Mouse (Mus musculus): ENCODE data around the gene Sp2. TPM values are rescaled to one million over a fixed set of nuclear protein-coding genes. Genes with fewer than 3 reads are reported as not detected.

Sp2 gene
- polyA plus RNA-seq, 1 experiment: 26.3 TPM

- peaks cover 2% of the 10 kb centered on the region; the same call in 1 of the 2 replicates for H3K4me1 ChIP-seq (ENCODE audit: control insufficient read depth, insufficient read depth, low read length)
- no peak overlapping the region for H3K4me3 ChIP-seq (replicated peaks; ENCODE audit: extremely low read depth, low read depth, low read length)
- 94% methylated on average over 12 of the region's 12 CpGs for WGBS
- TF ChIP-seq CTCF (IDR thresholded peaks at IDR 0.05; ENCODE audit: insufficient read depth, low read length) (no peak), POLR2A (IDR thresholded peaks at IDR 0.05; ENCODE audit: borderline replicate concordance, extremely low read depth, low read depth, low read length) (no peak)
- DNase-seq: no peak
Measured at GRCm38 (mm10) chr11:96908594-96908993, 74.2 kb downstream of the Sp2 start.

DNA sequence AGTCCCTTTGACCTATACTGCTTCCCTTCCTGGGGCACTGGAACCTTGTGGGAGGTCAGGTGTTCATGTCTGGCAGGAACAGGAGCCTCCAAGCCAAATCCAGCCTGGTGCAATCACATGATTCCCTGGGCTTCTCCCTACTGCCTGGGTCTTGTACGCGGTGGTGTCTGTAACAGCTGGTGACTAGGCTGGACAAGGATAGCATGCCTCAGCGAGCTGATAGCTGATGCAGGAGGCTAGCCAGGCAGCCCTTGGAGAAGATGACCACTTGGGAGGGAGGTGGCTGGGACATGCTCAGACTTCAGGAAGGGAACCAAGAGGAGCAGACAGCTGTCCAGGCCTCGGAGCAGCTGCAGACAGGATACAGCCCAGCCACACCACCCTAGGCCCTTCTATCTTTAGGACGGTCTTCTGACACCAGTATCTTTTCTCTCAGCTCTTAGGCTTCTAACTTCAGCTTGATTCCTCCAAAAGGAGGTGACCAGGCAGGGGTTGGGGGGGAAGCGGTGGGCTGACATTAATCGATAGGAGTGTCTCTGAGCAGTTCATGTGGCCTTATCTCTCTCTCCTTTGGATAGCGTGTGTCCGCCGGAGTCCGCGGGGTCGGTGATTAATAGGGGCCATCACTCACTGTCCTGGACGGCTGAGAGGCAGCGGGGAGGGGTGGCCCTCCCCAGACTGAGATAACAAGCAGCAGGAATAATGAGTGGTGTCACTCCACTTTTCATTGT, 76.2 kb downstream of the Sp2 start:
- whole genome bisulfite sequencing: 45% methylated on average over 15 of the region's 15 CpGs
- Histone ChIP-seq H3K4me3 (replicated peaks; ENCODE audit: extremely low read depth, low read depth, low read length) (no peak overlapping the region), H3K4me1 (ENCODE audit: control insufficient read depth, insufficient read depth, low read length) (peaks cover 2% of the 10 kb centered on the region; the same call in 1 of the 2 replicates)
- no peak for DNase-seq
- TF ChIP-seq POLR2A (IDR thresholded peaks at IDR 0.05; ENCODE audit: borderline replicate concordance, extremely low read depth, low read depth, low read length): no peak
- no peak for TF ChIP-seq CTCF (IDR thresholded peaks at IDR 0.05; ENCODE audit: insufficient read depth, low read length)

Other genes starting within 250 kb of the Sp2 start
- gene Snx11, start 205.4 kb downstream of the Sp2 start, polyA plus RNA-seq (2012; rRNA removed): 23.5 and 26.8 TPM in 2 replicates
- 15.3 and 19.0 TPM in 2 replicates for gene Cbx1, start 193.8 kb downstream of the Sp2 start, polyA plus RNA-seq (2012; rRNA removed)
- 225 and 264 TPM in 2 replicates for gene Nfe2l1, start 153.0 kb downstream of the Sp2 start, polyA plus RNA-seq (2012; rRNA removed)
- 39.7 and 44.8 TPM in 2 replicates for gene Copz2, start 133.1 kb downstream of the Sp2 start, polyA plus RNA-seq (2012; rRNA removed)
- 25.4 and 30.1 TPM in 2 replicates for gene Cdk5rap3, start 66.5 kb downstream of the Sp2 start, polyA plus RNA-seq (2012; rRNA removed)
- 56.2 and 69.8 TPM in 2 replicates for gene Prr15l, start 54.9 kb downstream of the Sp2 start, polyA plus RNA-seq (2012; rRNA removed)
- gene Pnpo, start 39.0 kb downstream of the Sp2 start, polyA plus RNA-seq (2012; rRNA removed): 20.7 and 24.0 TPM in 2 replicates
- gene Sp6, start 30.4 kb upstream of the Sp2 start, polyA plus RNA-seq (2012; rRNA removed): 5.0 and 8.5 TPM in 2 replicates
- 16.2 and 20.2 TPM in 2 replicates for gene Scrn2, start 47.0 kb upstream of the Sp2 start, polyA plus RNA-seq (2012; rRNA removed)
- gene Lrrc46, start 58.4 kb upstream of the Sp2 start, polyA plus RNA-seq (2012; rRNA removed): 3.7 and 4.3 TPM in 2 replicates
- gene Mrpl10, start 58.6 kb upstream of the Sp2 start, polyA plus RNA-seq (2012; rRNA removed): 64.8 and 80.5 TPM in 2 replicates
- gene Osbpl7, start 67.7 kb upstream of the Sp2 start, polyA plus RNA-seq (2012; rRNA removed): 15.7 and 18.1 TPM in 2 replicates
- gene Tbx21, start 132.4 kb upstream of the Sp2 start, polyA plus RNA-seq (2012; rRNA removed): 1.9 and 3.0 TPM in 2 replicates
- 55.8 and 85.1 TPM in 2 replicates for gene Tbkbp1, start 168.5 kb upstream of the Sp2 start, polyA plus RNA-seq (2012; rRNA removed)
- gene Kpnb1, start 204.9 kb upstream of the Sp2 start, polyA plus RNA-seq (2012; rRNA removed): 18.7 and 32.0 TPM in 2 replicates